Mouse (Mus musculus) layer of hippocampus, adult 9-10 months (tissue): ENCODE measurements around the gene Pdzd3.
"Not testable (repeated sequence)": the region's sequence is repeated elsewhere in the genome, so short reads cannot be mapped to it uniquely, and the experiment has no call there.

ENCODE experiments used
- DNase-seq: peaks from one replicate; pipeline ENCODE4 v3.0.0; 2022; ENCODE audit warnings: low spot score

The Pdzd3 gene

GRCm38 (mm10) chr9:44251314-44251713 is at the start of gene Pdzd3:
TSS of gene Pdzd3 (minus strand) at chr9:44251471.
- no peak for DNase-seq

GRCm38 (mm10) chr9:44300001-44300400 is 48.7 kb upstream of the Pdzd3 start:
- DNase-seq = not testable (repeated sequence)

GRCm38 (mm10) chr9:44292490-44292889 is 41.2 kb upstream of the Pdzd3 start:
- no peak for DNase-seq

- no peak for DNase-seq
These were observed 37.7 kb upstream of the Pdzd3 start for GRCm38 (mm10) chr9:44288959-44289291.

- DNase-seq = no peak
These were observed 37.0 kb upstream of the Pdzd3 start, which contains the start of gene Abcg4 for GRCm38 (mm10) chr9:44288076-44288958. TSS of gene Abcg4 (minus strand) at chr9:44288615.

- DNase-seq = no peak
These were observed 36.3 kb upstream of the Pdzd3 start for GRCm38 (mm10) chr9:44287401-44288075.

GRCm38 (mm10) chr9:44287003-44287400 is 35.7 kb upstream of the Pdzd3 start:
- DNase-seq = no peak

GRCm38 (mm10) chr9:44286256-44286850 is 35.1 kb upstream of the Pdzd3 start:
- no peak for DNase-seq

GRCm38 (mm10) chr9:44283183-44283582 is 31.9 kb upstream of the Pdzd3 start:
- no peak for DNase-seq

- no peak for DNase-seq
These were observed 18.7 kb upstream of the Pdzd3 start for GRCm38 (mm10) chr9:44269973-44270372.

- DNase-seq = no peak
These were observed 17.8 kb upstream of the Pdzd3 start for GRCm38 (mm10) chr9:44269077-44269476.

GRCm38 (mm10) chr9:44268432-44268831 is 17.2 kb upstream of the Pdzd3 start, which contains the start of gene Nlrx1:
TSS of gene Nlrx1 (minus strand) at chr9:44268599.
- no peak for DNase-seq

GRCm38 (mm10) chr9:44268027-44268360 is 16.7 kb upstream of the Pdzd3 start:
- peak; percentile 57 for DNase-seq

GRCm38 (mm10) chr9:44267319-44268026 is 16.2 kb upstream of the Pdzd3 start:
- no peak for DNase-seq

- DNase-seq = no peak
These were observed 15.4 kb upstream of the Pdzd3 start for GRCm38 (mm10) chr9:44266478-44267226.

- no peak for DNase-seq
These were observed 10.1 kb upstream of the Pdzd3 start for GRCm38 (mm10) chr9:44261388-44261787.

- no peak for DNase-seq
These were observed 7.7 kb upstream of the Pdzd3 start for GRCm38 (mm10) chr9:44259014-44259413.

- DNase-seq = no peak
These were observed 4.9 kb upstream of the Pdzd3 start for GRCm38 (mm10) chr9:44256213-44256612.

GRCm38 (mm10) chr9:44255136-44255521 is 3.9 kb upstream of the Pdzd3 start:
- DNase-seq = no peak

GRCm38 (mm10) chr9:44254508-44255135 is 3.4 kb upstream of the Pdzd3 start:
- no peak for DNase-seq

- no peak for DNase-seq
These were observed 2.2 kb upstream of the Pdzd3 start for GRCm38 (mm10) chr9:44253441-44253840.
